Mouse (Mus musculus): ENCODE measurements around the gene Tbc1d22a. TPM values are rescaled to one million over a fixed set of nuclear protein-coding genes. Genes with fewer than 3 reads are reported as not detected.
A peak's percentile ranks its signal among the peaks of the same experiment; 100 is the strongest.
"Not testable (repeated sequence)": the region's sequence is repeated elsewhere in the genome, so short reads cannot be mapped to it uniquely, and the experiment has no call there.

Gene Tbc1d22a
- total RNA-seq, 2 experiments from 2014 or later, result 12.5 to 13.0 TPM

DNA sequence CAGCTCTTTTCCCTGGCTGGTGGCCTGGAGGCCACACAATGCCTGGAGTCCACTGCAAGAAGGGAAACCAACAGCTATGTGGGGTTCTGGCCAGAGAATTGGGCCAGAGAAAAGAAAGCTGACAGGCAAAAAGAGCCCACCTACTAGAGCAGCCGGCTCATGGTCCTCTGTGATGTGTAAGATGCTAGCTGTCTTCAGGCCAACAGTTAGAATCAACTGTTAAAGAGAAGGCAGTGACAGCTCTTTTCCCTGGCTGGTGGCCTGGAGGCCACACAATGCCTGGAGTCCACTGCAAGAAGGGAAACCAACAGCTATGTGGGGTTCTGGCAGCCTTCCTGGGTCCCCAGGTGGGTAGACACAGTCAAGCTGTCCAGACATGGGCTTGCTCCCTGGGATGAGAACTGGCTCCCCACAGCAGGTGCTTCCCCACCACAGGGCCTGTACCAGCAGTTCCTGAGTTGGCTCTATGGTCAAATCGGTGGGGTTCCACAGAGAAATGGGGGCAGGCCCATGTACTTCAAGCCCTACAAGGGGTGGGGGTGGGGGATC is 36.5 kb upstream of the Tbc1d22a start:
- ATAC-seq (replicated peaks; ENCODE audit: low FRiP score, low TSS enrichment, poor library complexity, severe bottlenecking), result not testable (repeated sequence)

GRCm38 (mm10) chr15:86178594-86178993 is 35.7 kb upstream of the Tbc1d22a start:
- ATAC-seq (replicated peaks; ENCODE audit: low FRiP score, low TSS enrichment, poor library complexity, severe bottlenecking), result no peak

DNA sequence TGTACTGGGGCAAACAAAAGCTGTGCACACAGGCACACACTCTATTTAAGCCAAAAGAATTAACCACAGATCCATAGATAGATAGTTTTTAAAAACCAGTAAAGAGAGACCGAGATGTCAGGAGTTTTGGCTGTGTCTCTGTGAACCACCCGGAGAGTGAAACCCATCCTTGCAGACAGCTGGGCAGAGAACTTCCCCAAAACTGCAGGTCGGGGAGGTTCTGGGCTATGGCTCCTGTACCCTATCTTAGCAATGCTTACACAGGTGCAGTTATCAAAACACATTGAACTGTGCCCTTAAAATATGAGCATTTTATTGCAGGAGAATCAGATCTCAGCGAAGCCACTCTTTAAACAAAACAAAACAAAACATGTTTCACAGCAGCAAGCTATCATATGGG is 33.8 kb upstream of the Tbc1d22a start:
- ATAC-seq (replicated peaks; ENCODE audit: low FRiP score, low TSS enrichment, poor library complexity, severe bottlenecking), result no peak

- ATAC-seq (replicated peaks; ENCODE audit: low FRiP score, low TSS enrichment, poor library complexity, severe bottlenecking), result not testable (repeated sequence)
These were observed 32.9 kb upstream of the Tbc1d22a start for GRCm38 (mm10) chr15:86181321-86181720.

DNA sequence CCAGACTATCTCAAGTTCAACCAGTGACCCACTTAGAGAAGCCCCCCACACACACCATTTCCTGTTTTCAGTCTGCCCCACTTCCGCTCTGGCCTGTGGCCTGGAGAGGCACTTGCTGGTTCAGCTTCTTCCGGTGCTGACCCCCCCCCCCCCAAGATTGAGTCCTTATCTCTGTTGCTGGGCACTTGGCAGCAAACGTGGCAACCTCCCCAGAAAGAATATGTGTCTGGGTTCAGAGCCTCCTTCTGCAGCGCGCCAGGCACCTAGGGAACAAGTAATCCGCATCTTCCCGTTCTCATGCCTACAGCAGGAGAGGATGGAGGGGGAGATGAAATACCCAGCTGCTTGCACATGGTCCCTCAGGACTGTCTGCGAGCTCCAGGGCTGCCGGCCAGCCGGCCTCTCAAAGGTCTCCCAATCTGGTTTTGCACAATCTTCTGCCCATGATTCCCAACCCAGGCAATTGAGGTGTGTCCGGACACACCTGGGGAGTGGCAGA is 32.3 kb upstream of the Tbc1d22a start:
- ATAC-seq (replicated peaks; ENCODE audit: low FRiP score, low TSS enrichment, poor library complexity, severe bottlenecking), result no peak

- no peak for ATAC-seq (replicated peaks; ENCODE audit: low FRiP score, low TSS enrichment, poor library complexity, severe bottlenecking)
These were observed 31.6 kb upstream of the Tbc1d22a start for GRCm38 (mm10) chr15:86182646-86183045.

DNA sequence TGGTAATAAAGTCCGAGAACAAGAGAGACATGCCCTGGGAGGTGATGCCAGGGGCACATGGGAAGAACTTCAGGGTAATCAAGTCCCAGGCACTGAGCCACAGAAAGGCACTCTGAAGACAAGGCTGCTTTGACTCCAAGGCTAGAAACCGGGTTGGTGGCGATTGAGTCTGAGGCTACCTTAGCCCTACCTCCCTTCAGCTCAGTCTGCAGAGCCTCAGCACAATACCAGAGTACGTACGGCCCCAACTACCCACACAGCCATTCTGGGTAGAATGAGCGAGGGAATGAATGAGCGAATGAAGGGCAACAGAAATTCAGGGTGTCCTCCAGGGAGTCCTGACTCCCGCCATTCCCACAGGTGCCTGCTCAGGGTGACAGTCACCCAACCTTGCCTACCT is 30.8 kb upstream of the Tbc1d22a start:
- no peak for ATAC-seq (replicated peaks; ENCODE audit: low FRiP score, low TSS enrichment, poor library complexity, severe bottlenecking)

GRCm38 (mm10) chr15:86184071-86184470 is 30.2 kb upstream of the Tbc1d22a start:
- no peak for ATAC-seq (replicated peaks; ENCODE audit: low FRiP score, low TSS enrichment, poor library complexity, severe bottlenecking)

DNA sequence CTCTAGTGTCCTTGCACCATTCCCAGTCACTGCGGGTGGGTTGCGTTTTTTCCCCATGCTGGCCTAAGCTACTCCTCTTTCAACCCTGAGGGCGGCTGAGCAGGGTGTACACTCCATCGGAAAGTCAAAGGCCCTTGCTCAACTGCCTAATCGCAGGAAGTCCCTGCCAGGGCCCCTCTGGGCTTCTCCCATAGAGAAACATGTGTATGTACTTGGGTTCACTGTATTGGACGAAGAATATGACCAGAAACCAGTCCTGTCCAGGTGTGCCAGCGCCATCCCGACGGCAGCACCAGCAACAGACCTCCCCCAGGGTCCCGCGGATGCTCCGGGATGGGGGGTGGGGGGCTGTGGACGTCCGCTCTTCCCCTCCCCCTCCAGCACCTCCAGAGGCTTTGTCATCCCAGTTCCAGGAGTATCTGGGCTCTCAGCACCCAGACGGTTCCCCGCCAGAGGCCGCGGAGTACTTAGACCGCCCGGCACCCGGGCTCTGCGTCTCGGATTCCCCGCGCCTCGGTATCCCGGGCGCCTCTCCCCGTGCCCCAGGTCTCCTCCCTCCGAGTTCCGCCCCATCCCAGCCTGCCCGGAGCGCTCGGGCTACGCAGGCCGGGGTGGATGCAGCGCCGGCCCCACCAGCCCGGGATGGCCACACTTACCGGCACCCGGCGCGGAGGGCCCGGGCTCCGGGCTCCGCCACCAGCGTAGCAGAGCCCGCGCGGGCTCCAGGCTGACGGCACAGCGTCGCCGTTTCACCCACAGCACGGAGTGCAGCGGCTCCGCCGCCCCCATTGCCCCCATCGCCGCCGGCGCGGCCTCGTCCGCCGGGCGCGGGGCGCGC is 29.2 kb upstream of the Tbc1d22a start:
- ATAC-seq (replicated peaks; ENCODE audit: low FRiP score, low TSS enrichment, poor library complexity, severe bottlenecking), result no peak

DNA sequence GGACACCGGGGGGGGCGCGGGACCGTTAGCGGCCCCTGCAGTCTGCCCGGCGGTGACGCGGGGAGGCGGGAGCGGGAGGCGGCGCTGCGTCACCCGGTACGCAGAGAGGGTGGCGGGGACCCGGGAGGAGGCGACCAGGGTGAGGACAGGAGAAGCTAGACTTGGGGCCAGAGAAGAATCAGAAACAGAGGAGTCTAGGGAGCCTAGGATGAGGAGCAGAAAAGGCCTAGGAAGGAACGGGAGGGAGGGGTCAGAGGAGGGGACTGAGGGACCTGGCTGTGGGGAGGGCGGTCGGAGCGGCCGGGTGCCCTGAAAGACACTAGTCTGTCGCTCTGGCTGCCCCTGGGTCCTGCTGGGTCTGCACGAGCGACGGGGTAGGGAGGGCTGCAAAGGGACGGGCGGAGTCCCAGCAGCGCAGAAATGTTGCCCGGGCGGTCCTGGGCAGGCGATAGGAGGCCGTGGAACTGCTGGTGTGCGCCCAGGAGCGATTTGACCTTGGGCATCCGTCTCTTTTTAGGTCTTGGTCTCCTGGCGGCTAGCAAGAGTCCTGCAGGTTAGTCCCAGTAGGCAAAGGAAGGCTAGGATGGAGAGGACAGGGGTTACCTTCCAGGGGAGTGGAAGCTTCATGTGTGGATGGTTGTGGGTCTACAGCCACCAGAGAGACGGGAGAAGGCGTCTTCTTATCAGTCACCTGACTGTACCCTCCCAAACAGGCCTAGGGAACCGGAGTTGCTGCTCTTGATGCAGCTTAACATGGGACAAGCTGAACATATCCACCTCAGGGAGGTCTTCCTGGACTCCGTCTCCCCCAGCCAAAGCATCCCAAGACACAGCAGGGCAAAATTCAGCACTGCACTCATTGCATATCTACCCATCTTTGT is 28.3 kb upstream of the Tbc1d22a start, which contains the start of gene Cerk:
TSS of gene Cerk (minus strand) at position 453 of the 881 bp plus-strand sequence.
- ATAC-seq (replicated peaks; ENCODE audit: low FRiP score, low TSS enrichment, poor library complexity, severe bottlenecking), result peak; percentile 73

DNA sequence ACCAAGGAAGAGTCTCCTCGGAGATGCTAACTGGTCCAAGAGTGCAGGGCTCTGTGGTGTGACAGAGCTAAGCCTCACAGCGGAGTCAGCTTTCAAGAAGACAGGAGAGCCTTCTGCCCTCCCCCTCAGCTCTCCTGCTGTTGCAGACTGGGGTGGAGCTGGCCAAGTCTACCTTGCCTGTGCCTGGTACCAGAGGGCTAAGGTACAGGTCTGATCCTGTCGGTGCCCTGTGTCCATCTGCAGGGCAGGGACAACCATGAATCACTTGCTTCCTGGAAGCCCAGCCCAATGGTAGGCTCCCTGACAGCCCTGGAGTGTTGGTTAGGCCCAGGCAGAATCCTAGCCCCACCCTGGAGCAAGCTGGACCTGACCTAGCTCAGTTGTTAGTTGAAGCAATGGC is 27.6 kb upstream of the Tbc1d22a start:
- ATAC-seq (replicated peaks; ENCODE audit: low FRiP score, low TSS enrichment, poor library complexity, severe bottlenecking), result no peak

- ATAC-seq (replicated peaks; ENCODE audit: low FRiP score, low TSS enrichment, poor library complexity, severe bottlenecking), result no peak
These were observed 26.1 kb upstream of the Tbc1d22a start for GRCm38 (mm10) chr15:86188186-86188585.

- ATAC-seq (replicated peaks; ENCODE audit: low FRiP score, low TSS enrichment, poor library complexity, severe bottlenecking), result no peak
These were observed 25.4 kb upstream of the Tbc1d22a start for GRCm38 (mm10) chr15:86188746-86189470.

- ATAC-seq (replicated peaks; ENCODE audit: low FRiP score, low TSS enrichment, poor library complexity, severe bottlenecking), result no peak
These were observed 23.9 kb upstream of the Tbc1d22a start for GRCm38 (mm10) chr15:86190387-86190786.

DNA sequence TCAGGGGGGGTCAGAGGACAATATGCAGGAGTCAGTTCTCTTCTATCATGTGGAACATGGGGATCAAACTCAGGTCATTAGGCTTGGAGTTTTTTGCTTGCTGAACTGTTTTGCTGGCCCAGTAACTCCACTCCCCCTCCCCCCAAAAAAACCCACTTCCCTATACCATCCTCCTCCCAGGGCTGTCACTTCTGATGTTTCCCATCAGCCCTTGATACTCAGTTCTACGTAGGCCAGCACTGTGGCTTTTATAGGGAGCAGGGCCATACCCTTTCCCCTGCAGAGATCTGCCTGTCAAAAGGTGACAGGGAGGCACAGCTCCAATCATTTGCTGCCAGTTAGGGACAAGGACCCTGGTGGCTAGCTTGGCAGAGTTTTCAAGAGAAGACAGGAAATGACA is 22.8 kb upstream of the Tbc1d22a start:
- ATAC-seq (replicated peaks; ENCODE audit: low FRiP score, low TSS enrichment, poor library complexity, severe bottlenecking), result peak; percentile 38; the same call in 1 of the 2 replicates

DNA sequence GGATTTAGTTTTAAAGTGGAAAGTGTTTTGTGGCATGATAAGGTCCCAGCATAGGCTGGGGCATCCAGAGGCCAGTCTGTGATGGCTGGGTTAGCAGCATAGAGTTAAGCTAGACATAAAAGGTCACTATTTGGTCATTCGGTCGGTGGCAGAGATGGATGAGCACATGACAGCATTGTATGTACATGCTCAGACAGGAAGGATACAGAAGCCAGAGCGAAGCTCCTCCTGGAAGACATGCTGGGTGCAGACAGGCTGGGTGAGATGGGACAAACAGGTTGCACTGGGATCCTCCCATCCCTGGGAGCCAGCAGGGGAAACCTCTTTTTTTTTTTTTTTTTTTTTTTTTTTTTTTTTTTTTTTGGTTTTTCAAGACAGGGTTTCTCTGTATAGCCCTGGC is 22.3 kb upstream of the Tbc1d22a start:
- ATAC-seq (replicated peaks; ENCODE audit: low FRiP score, low TSS enrichment, poor library complexity, severe bottlenecking), result no peak

- peak; percentile 97 for ATAC-seq (replicated peaks; ENCODE audit: low FRiP score, low TSS enrichment, poor library complexity, severe bottlenecking)
These were observed 19.4 kb upstream of the Tbc1d22a start for GRCm38 (mm10) chr15:86194676-86195453.

DNA sequence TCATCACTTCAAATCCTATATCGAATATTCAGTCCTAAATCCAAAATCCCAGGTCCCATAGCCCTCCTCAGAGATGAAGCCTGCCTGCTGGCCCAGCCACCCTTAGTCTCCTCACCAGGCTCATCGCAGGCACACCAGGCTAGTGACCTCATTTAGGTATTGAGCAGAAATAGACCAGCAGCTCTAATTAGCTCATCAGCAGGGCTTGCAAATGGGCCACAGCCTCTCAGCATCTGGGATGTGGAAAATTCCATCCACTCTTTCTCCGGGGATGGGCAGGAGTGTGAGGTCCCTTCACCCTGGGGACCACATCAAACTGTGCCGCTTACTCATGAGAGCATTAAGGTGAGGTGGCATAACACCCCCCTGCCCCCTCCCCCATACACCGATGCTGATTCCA is 15.2 kb upstream of the Tbc1d22a start:
- no peak for ATAC-seq (replicated peaks; ENCODE audit: low FRiP score, low TSS enrichment, poor library complexity, severe bottlenecking)

- no peak for ATAC-seq (replicated peaks; ENCODE audit: low FRiP score, low TSS enrichment, poor library complexity, severe bottlenecking)
These were observed 14.8 kb upstream of the Tbc1d22a start for GRCm38 (mm10) chr15:86199482-86199881.
